Mouse (Mus musculus) hindbrain, postnatal 0 days (tissue): ENCODE results near the gene Ticrr. TPM values are rescaled to one million over a fixed set of nuclear protein-coding genes. Genes with fewer than 3 reads are reported as not detected.

Experiments used
- ATAC-seq: fragments of 200-750 bp; cut with Nextera tagmentation; 2 replicates; pipeline ENCODE4 v1.8.0; 2017; ENCODE audit warnings: mild to moderate bottlenecking, moderate TSS enrichment, moderate library complexity
- DNase-seq: peaks from one replicate; pipeline ENCODE4 v3.0.0-alpha.2; 2015; ENCODE audit warnings: low spot score
- H3K27ac ChIP-seq: fragments of 300-500 bp; sonication (generic); 2 replicates; pipeline ENCODE4 v1.5.1; 2014; ENCODE audit warnings: mild to moderate bottlenecking
- H3K27me3 ChIP-seq: fragments of 300-500 bp; sonication (generic); 2 replicates; pipeline ENCODE4 v1.6.1; 2014; ENCODE audit warnings: low read length, mixed read lengths; ENCODE audit not compliant: insufficient read depth
- H3K36me3 ChIP-seq: fragments of 300-500 bp; sonication (generic); 2 replicates; pipeline ENCODE4 v1.6.1; 2014; ENCODE audit warnings: low read length, mixed read lengths; ENCODE audit not compliant: insufficient read depth
- H3K4me1 ChIP-seq: fragments of 300-500 bp; sonication (generic); 2 replicates; pipeline ENCODE4 v1.6.1; 2014; ENCODE audit warnings: antibody characterized with exemption, low read length, mixed read lengths; ENCODE audit not compliant: insufficient read depth
- H3K4me2 ChIP-seq: fragments of 300-500 bp; sonication (generic); 2 replicates; pipeline ENCODE4 v1.6.1; 2014; ENCODE audit warnings: low read depth, mild to moderate bottlenecking, low read length, moderate library complexity, mixed read lengths
- H3K4me3 ChIP-seq: fragments of 300-500 bp; sonication (generic); 2 replicates; pipeline ENCODE4 v1.5.1; 2014; ENCODE audit warnings: low read length
- H3K9ac ChIP-seq: fragments of 300-500 bp; sonication (generic); replicated peaks from 2 replicates; pipeline ENCODE4 v1.6.1; 2014; ENCODE audit warnings: mild to moderate bottlenecking, low read length, moderate library complexity, mixed read lengths
- H3K9me3 ChIP-seq: fragments of 300-500 bp; sonication (generic); 2 replicates; pipeline ENCODE4 v1.6.1; 2016; ENCODE audit warnings: low read length, mixed read lengths
- CTCF ChIP-seq: IDR thresholded peaks from 2 replicates; pipeline ENCODE4 v1.5.1; 2016; ENCODE audit warnings: antibody characterized with exemption, control low read depth, low read depth
- WGBS: fragments of 180-500 bp; shearing (Covaris S2); extraction: QIAGEN DNeasy Blood & Tissue Kit; methylation state at CpG from one replicate; pipeline ENCODE4 v1.1.7; 2014; 5-methylcytosine and 5-hydroxymethylcytosine counted together
- polyA plus RNA-seq: library from polyadenylated mRNA; unstranded; fragments of >200 nt; fragmentation: Nextera tagmentation; extraction: Ambion mirVana; gene quantifications from 2 replicates; pipeline ENCODE4 v1.2.1, GENCODE M21; 2015
- total RNA-seq: library from RNA; depleted of rRNA; stranded (reverse); fragments of >200 nt; gene quantifications from 2 replicates; pipeline ENCODE4 v1.2.3, GENCODE M21; 2014; rRNA removed

The Ticrr gene
- total RNA-seq = 8.7 and 8.8 TPM in 2 replicates
- 2.0 and 2.1 TPM in 2 replicates for polyA plus RNA-seq

DNA sequence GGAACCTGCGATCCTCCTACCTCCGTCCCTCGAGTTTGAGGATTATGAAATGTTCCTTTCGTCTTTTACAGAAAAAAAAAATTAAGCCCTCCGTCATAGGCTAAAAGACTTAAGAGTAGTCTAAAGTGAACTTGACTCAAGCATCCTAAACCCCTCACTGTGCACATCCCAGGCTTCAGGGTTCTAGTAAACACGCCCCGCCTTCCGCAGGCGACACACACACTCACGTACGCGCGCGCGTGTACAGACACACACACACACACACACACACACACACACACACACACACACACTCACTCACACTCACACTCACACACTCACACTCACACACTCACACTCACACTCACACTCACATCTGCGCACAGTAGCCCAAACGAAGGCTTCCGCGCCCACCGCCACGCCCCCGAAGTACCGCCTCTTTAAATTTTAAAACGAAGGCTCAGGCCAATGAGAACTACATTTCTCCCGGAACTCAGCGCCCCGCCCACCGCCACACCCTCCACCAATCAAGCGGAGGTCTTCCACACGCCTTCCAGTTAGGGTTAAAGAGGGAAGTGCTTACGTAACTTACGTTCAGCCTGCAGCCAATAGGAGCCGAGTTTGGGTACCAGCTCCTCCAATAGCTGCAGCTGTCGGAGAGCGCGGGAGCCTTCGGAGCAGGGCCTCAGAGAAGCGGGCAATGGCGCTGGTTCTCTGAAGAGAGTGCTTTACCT, at the start of gene Ticrr:
Gene Ticrr, plus strand, starts transcription at position 619 of the 713 bp plus-strand sequence.
- Histone ChIP-seq H3K9me3 (no peaks in the 10 kb centered on the region), H3K4me1 (no peaks in the 10 kb centered on the region), H3K36me3 (no peaks in the 10 kb centered on the region), H3K4me2 (peak within 1 kb of the TSS; percentile 95), H3K27me3 (no peaks in the 10 kb centered on the region), H3K9ac (peak within 1 kb of the TSS; percentile 44), H3K27ac (no peak within 1 kb of the TSS), H3K4me3 (peak within 1 kb of the TSS; percentile 77)
- no peak for TF ChIP-seq CTCF
- WGBS = under 1% methylated on average over 39 of the region's 39 CpGs
- ATAC-seq = peak; percentile 100
- DNase-seq = peak; percentile 97

DNA sequence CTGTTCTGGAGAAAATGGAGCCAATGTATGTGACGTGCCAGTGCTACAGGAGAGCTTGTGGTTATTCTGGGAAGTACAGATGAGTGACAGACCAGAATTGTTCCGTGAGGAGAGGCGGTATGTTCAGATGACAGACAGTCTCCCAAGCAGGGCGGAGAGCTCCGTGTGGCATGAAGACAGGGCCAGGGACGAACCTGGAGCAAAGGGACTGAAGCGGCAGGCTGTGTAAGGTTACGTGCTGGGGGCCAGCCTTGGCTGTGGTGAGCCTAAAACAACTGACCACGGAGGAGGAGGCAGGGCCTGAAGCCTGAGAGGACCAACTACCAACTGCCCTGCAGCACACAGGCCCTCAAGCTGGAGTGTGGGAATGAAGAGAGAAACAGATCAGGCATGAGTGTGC, 48.1 kb upstream of the Ticrr start:
- H3K4me1 ChIP-seq = no peaks in the 10 kb centered on the region
- ATAC-seq (no peak), DNase-seq (no peak)
- 0 out of 2 replicates have a peak, but pooled peaks have one; percentile 7 for TF ChIP-seq CTCF
- peaks cover 9% of the 10 kb centered on the region; the same call in 1 of the 2 replicates for H3K27me3 ChIP-seq
- no peaks in the 10 kb centered on the region for H3K9me3 ChIP-seq
- H3K9ac ChIP-seq = no peak overlapping the region
- WGBS = 61% methylated on average over 9 of the region's 9 CpGs
- H3K4me3 ChIP-seq = no peak overlapping the region
- no peak overlapping the region for H3K4me2 ChIP-seq
- H3K36me3 ChIP-seq = no peaks in the 10 kb centered on the region
- H3K27ac ChIP-seq = no peak overlapping the region

GRCm38 (mm10) chr7:79612783-79613182, 47.2 kb upstream of the Ticrr start:
- WGBS = 14% methylated on average over 6 of the region's 6 CpGs
- H3K36me3 ChIP-seq = no peaks in the 10 kb centered on the region
- peak; percentile 79 for TF ChIP-seq CTCF
- ATAC-seq = peak; percentile 58
- no peak overlapping the region for H3K27ac ChIP-seq
- no peaks in the 10 kb centered on the region for H3K9me3 ChIP-seq
- peak; percentile 76 for DNase-seq
- H3K4me3 ChIP-seq = no peak overlapping the region
- H3K4me2 ChIP-seq = no peak overlapping the region
- H3K27me3 ChIP-seq = peaks cover 18% of the 10 kb centered on the region
- H3K4me1 ChIP-seq = no peaks in the 10 kb centered on the region
- H3K9ac ChIP-seq = no peak overlapping the region

DNA sequence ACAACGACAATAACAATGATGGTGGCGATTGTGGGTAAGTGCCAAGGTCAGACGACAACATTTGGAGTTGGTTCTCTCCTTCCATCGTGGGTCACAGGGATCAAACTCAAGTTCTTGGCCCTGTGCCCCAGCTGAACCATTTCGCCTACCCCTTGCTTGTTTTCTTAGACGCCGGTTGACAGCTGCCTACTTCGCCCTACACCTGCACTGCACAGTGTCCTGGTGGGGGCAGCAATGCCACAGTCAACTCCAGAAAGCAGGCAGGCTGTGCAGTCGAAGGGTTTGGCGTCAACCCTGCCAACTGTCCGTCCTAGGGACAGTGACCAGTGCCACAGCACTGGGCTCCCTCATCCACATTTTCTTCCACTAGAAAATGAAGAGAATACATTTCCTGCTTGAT, 46.7 kb upstream of the Ticrr start:
- H3K4me3 ChIP-seq = no peak overlapping the region
- H3K4me1 ChIP-seq = no peaks in the 10 kb centered on the region
- ATAC-seq (no peak), DNase-seq (no peak)
- no peaks in the 10 kb centered on the region for H3K9me3 ChIP-seq
- H3K4me2 ChIP-seq = no peak overlapping the region
- H3K27ac ChIP-seq = no peak overlapping the region
- TF ChIP-seq CTCF = no peak
- H3K27me3 ChIP-seq = peaks cover 24% of the 10 kb centered on the region
- WGBS = 52% methylated on average over 11 of the region's 11 CpGs
- H3K9ac ChIP-seq = no peak overlapping the region
- no peaks in the 10 kb centered on the region for H3K36me3 ChIP-seq

DNA sequence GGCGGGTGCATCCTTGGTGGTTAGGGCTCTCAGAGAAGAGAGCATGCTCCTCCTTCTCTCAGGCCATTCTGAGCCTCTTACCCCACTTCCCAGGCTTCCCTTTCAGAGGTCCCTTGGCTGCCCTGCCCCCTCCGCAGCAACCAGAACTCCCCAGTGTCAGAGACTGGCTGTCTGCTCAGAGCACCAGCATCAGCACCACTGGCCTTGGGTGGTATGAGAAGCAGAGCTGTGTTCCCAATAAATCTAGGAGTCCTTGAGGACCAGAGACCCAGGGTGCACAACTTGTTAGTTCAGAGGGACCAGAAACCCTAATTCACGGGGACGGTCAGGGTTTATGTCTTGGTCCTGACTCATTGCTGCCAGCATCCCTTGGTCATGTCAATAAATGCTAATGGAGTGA, 45.0 kb upstream of the Ticrr start:
- Histone ChIP-seq H3K27me3 (peaks cover 27% of the 10 kb centered on the region), H3K9me3 (no peaks in the 10 kb centered on the region), H3K27ac (no peak overlapping the region), H3K9ac (no peak overlapping the region), H3K4me1 (no peaks in the 10 kb centered on the region), H3K4me2 (no peak overlapping the region), H3K36me3 (no peaks in the 10 kb centered on the region), H3K4me3 (no peak overlapping the region)
- WGBS = 82% methylated on average over 4 of the region's 4 CpGs
- no peak for TF ChIP-seq CTCF
- no peak for DNase-seq
- no peak for ATAC-seq

DNA sequence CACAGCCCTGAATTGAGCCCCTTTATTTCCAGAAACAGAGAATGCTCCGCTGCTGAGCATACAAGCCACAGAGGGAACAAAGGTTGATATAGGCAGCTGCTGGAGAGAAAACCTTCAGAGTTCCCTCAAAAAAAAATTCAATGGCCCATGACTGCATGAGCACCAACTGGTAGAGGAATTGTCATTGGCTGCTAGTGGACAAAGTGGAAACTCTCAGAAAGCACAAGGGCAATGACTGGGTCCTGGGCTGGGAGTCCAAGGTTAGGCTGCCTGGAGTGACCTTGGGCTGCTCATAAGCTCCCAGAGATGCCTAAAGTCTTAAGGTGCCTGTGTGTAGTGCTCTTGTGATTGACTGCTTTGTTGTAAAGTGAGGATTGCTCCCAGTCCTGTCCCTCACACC, 44.1 kb upstream of the Ticrr start:
- H3K27ac ChIP-seq = no peak overlapping the region
- H3K4me2 ChIP-seq = no peak overlapping the region
- H3K4me3 ChIP-seq = no peak overlapping the region
- peaks cover 27% of the 10 kb centered on the region for H3K27me3 ChIP-seq
- DNase-seq (no peak), ATAC-seq (no peak)
- H3K9ac ChIP-seq = no peak overlapping the region
- no peak for TF ChIP-seq CTCF
- H3K36me3 ChIP-seq = no peaks in the 10 kb centered on the region
- no peaks in the 10 kb centered on the region for H3K9me3 ChIP-seq
- H3K4me1 ChIP-seq = no peaks in the 10 kb centered on the region
- WGBS = 55% methylated on average over 1 of the region's 1 CpGs

- peaks cover 27% of the 10 kb centered on the region for H3K27me3 ChIP-seq
- no peak within 1 kb of the TSS for H3K9ac ChIP-seq
Measured at GRCm38 (mm10) chr7:79617418-79617817, 42.6 kb upstream of the Ticrr start, which contains the start of gene Rhcg. Rhcg (minus strand) TSS chr7:79617657.

More at GRCm38 (mm10) chr7:79617418-79617817, 42.6 kb upstream of the Ticrr start, which contains the start of gene Rhcg:
- WGBS = 11% methylated on average over 32 of the region's 33 CpGs
- Histone ChIP-seq H3K27ac (no peak within 1 kb of the TSS), H3K4me1 (no peaks in the 10 kb centered on the region), H3K36me3 (no peaks in the 10 kb centered on the region), H3K4me3 (peak within 1 kb of the TSS; percentile 7), H3K4me2 (peak within 1 kb of the TSS; percentile 49), H3K9me3 (no peaks in the 10 kb centered on the region)
- ATAC-seq = no peak
- no peak for TF ChIP-seq CTCF
- no peak for DNase-seq
